Mouse (Mus musculus) heart, adult 2 months (tissue): Measurements from ENCODE around the gene Naa25.

Source experiments
- CTCF ChIP-seq: fragments of 200-600 bp; IDR thresholded peaks from 2 replicates; pipeline ENCODE4 v1.8.1; 2022; ENCODE audit warnings: antibody characterized with exemption, mild to moderate bottlenecking, moderate library complexity
- EP300 ChIP-seq: fragments of 200-500 bp; IDR thresholded peaks from 2 replicates; pipeline ENCODE4 v1.6.1; 2011; ENCODE audit warnings: low read depth, low read length, control low read depth; ENCODE audit not compliant: insufficient read depth
- POLR2A ChIP-seq: fragments of 200-500 bp; IDR thresholded peaks from 2 replicates; pipeline ENCODE4 v1.6.1; 2011; ENCODE audit warnings: mild to moderate bottlenecking, low read depth, low read length, control low read depth; ENCODE audit not compliant: insufficient read depth

- TF ChIP-seq POLR2A = no peak
- no peak for TF ChIP-seq EP300
- no peak for TF ChIP-seq CTCF
These were observed 1.8 kb downstream of the Naa25 start for GRCm38 (mm10) chr5:121399540-121399939.
